Mouse (Mus musculus): ENCODE results near the gene Enox1.

DNA sequence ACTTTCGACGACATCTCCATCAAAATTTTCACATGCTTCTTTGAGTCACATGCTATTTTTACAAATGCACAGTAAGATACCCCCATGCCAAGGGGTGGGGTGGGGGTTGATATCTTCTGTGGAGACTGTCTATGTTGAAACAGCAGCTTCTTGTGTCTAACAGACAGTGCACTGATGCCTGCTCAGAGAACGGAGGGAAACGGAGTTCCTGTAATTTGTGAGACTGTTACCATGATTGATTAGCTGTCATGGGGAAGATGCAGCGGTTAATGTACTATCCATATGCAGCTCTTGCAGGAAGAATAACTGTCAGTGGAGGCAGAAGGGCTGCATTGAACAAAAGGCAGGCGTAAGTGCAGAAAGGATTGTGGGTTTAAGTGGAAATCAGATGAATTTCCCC, 117.2 kb downstream of the Enox1 start:
- TF ChIP-seq POLR2A (IDR thresholded peaks at IDR 0.05; ENCODE audit: low read depth, low read length) (no peak), CTCF (conservative IDR thresholded peaks at IDR 0.05; ENCODE audit: insufficient read depth, insufficient read length, low read depth, low read length) (no peak)

All from kidney, adult 2 months (tissue).